Mouse (Mus musculus) kidney, embryonic 16.5 days (tissue): ENCODE data around the gene Ror1. TPM values are rescaled to one million over a fixed set of nuclear protein-coding genes. Genes with fewer than 3 reads are reported as not detected.

Source experiments
- ATAC-seq: fragments of 200-750 bp; cut with Nextera tagmentation; 2 replicates; pipeline ENCODE4 v1.8.0; 2017; ENCODE audit warnings: moderate TSS enrichment; ENCODE audit not compliant: low FRiP score, low TSS enrichment
- H3K27ac ChIP-seq: fragments of 300-500 bp; sonication (generic); 2 replicates; pipeline ENCODE4 v1.5.1; 2014; ENCODE audit warnings: low read length
- H3K27me3 ChIP-seq: fragments of 300-500 bp; sonication (generic); 2 replicates; pipeline ENCODE4 v1.6.1; 2014; ENCODE audit warnings: low read length, control low read depth, mixed read lengths; ENCODE audit not compliant: insufficient read depth
- H3K36me3 ChIP-seq: fragments of 300-500 bp; sonication (generic); 2 replicates; pipeline ENCODE4 v1.6.1; 2014; ENCODE audit warnings: low read length, control low read depth, mixed read lengths; ENCODE audit not compliant: insufficient read depth
- H3K4me1 ChIP-seq: fragments of 300-500 bp; sonication (generic); 2 replicates; pipeline ENCODE4 v1.6.1; 2014; ENCODE audit warnings: low read length, control low read depth, mixed read lengths; ENCODE audit not compliant: insufficient read depth
- H3K4me2 ChIP-seq: fragments of 300-500 bp; sonication (generic); replicated peaks from 2 replicates; pipeline ENCODE4 v1.6.1; 2014; ENCODE audit warnings: low read depth, low read length
- H3K4me3 ChIP-seq: fragments of 300-500 bp; sonication (generic); 2 replicates; pipeline ENCODE4 v1.5.1; 2014; ENCODE audit warnings: mild to moderate bottlenecking, low read length
- H3K9ac ChIP-seq: fragments of 300-500 bp; sonication (generic); replicated peaks from 2 replicates; pipeline ENCODE4 v1.6.1; 2014; ENCODE audit warnings: low read length
- H3K9me3 ChIP-seq: fragments of 300-500 bp; sonication (generic); 2 replicates; pipeline ENCODE4 v1.6.1; 2016; ENCODE audit warnings: low read length, control low read depth
- WGBS: fragments of 180-500 bp; shearing (Covaris S2); extraction: QIAGEN DNeasy Blood & Tissue Kit; methylation state at CpG from one replicate; pipeline ENCODE4 v1.1.7; 2014; 5-methylcytosine and 5-hydroxymethylcytosine counted together
- polyA plus RNA-seq: library from polyadenylated mRNA; unstranded; fragments of >200 nt; fragmentation: Nextera tagmentation; extraction: Ambion mirVana; gene quantifications from 2 replicates; pipeline ENCODE4 v1.2.1, GENCODE M21; 2015

The Ror1 gene
- polyA plus RNA-seq, 1 experiment from 2014 or later = 9.3 TPM

DNA sequence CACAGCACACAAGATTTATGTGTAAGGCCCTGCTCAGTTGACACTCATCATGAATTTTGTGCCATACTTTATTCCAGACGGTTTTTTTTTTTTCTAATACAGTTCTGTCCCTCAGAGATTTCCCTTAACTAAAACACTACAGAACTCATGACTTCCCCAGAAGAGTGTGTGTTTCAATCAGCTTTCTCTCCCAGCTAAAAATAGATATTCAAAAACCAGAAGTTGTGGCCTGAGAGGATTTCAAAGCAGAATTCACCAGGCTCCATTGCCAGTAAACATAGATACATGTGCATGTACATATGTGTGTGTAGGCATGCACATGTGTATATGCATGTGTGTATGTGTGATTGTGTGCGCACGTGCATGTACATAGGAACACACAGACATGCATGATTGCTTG is 252.2 kb downstream of the Ror1 start:
- H3K27me3 ChIP-seq = no peaks in the 10 kb centered on the region
- no peak overlapping the region for H3K4me3 ChIP-seq
- H3K9ac ChIP-seq = no peak overlapping the region
- ATAC-seq = no peak
- no peak overlapping the region for H3K27ac ChIP-seq
- 72% methylated on average over 3 of the region's 3 CpGs for WGBS
- no peaks in the 10 kb centered on the region for H3K36me3 ChIP-seq
- H3K9me3 ChIP-seq = no peaks in the 10 kb centered on the region
- H3K4me1 ChIP-seq = 0 out of 2 replicates have a peak, but pooled peaks cover 3% of the 10 kb centered on the region
- no peak overlapping the region for H3K4me2 ChIP-seq

GRCm38 (mm10) chr4:100350106-100350795 is 254.7 kb downstream of the Ror1 start:
- no peak overlapping the region for H3K4me3 ChIP-seq
- H3K4me1 ChIP-seq = 0 out of 2 replicates have a peak, but pooled peaks cover 3% of the 10 kb centered on the region
- no peaks in the 10 kb centered on the region for H3K27me3 ChIP-seq
- no peaks in the 10 kb centered on the region for H3K36me3 ChIP-seq
- H3K9ac ChIP-seq = no peak overlapping the region
- WGBS = 78% methylated on average over 7 of the region's 7 CpGs
- no peak overlapping the region for H3K27ac ChIP-seq
- no peaks in the 10 kb centered on the region for H3K9me3 ChIP-seq
- no peak for ATAC-seq
- no peak overlapping the region for H3K4me2 ChIP-seq

DNA sequence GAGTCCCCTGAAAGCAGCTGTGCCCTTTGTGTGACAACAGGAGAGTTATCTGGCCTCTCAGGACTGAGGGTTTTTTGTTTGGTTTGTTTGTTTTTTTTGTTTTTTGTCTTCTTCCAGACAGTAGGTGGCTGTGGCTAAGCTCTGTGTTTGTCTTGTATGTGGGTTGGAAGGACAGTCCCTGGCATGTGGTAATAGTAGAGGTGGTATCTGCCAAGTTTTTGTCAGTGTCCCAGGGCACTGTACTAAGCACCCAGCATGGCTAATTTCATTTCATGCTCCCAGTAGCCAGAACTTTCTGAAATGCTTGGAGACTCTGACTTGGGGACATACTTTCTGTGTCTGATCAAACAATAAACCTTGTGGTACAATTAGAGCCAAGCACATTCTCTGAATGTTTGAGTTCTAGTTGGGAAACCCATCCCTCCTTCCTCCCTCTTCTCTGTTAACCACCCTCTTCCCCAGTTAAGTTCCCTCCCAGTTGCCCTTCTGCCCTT is 256.3 kb downstream of the Ror1 start:
- Histone ChIP-seq H3K36me3 (no peaks in the 10 kb centered on the region), H3K4me2 (no peak overlapping the region)
- no peak for ATAC-seq

DNA sequence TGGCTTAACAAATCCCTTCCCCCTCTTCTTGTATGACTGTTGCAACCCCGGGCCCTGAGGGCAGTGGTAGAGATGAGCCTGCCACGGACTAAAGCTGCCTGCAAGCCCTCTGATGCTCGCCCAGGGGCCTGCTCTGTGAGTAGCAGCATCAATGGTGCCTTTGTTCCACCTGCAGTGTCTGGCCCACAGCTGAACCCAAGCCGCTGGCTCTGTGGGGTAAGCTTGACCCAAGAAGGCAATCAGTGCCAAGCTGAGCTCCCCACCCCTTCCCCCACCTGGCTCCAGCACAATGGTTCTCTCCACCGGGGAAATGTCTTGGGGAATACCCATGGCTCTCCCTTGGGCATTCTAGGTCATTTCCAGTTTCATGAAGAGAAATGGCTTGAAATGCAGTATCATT is 260.0 kb downstream of the Ror1 start:
- H3K4me3 ChIP-seq = no peak overlapping the region
- no peak overlapping the region for H3K4me2 ChIP-seq
- no peaks in the 10 kb centered on the region for H3K36me3 ChIP-seq
- WGBS = 77% methylated on average over 5 of the region's 5 CpGs
- no peaks in the 10 kb centered on the region for H3K27me3 ChIP-seq
- peak; percentile 65; the same call in 1 of the 2 replicates for ATAC-seq
- H3K4me1 ChIP-seq = no peaks in the 10 kb centered on the region
- no peaks in the 10 kb centered on the region for H3K9me3 ChIP-seq
- H3K27ac ChIP-seq = no peak overlapping the region
- no peak overlapping the region for H3K9ac ChIP-seq

More for the DNA sequence above, 256.3 kb downstream of the Ror1 start:
- H3K9ac ChIP-seq = no peak overlapping the region
- H3K27me3 ChIP-seq = no peaks in the 10 kb centered on the region
- no peak overlapping the region for H3K27ac ChIP-seq
- 0 out of 2 replicates have a peak, but pooled peaks cover 3% of the 10 kb centered on the region for H3K4me1 ChIP-seq
- no peak overlapping the region for H3K4me3 ChIP-seq
- H3K9me3 ChIP-seq = no peaks in the 10 kb centered on the region

- no peak overlapping the region for H3K9ac ChIP-seq
- no peak overlapping the region for H3K4me3 ChIP-seq
- no peaks in the 10 kb centered on the region for H3K4me1 ChIP-seq
- 77% methylated on average over 4 of the region's 4 CpGs for WGBS
- H3K27ac ChIP-seq = no peak overlapping the region
- H3K4me2 ChIP-seq = no peak overlapping the region
- no peaks in the 10 kb centered on the region for H3K27me3 ChIP-seq
- no peak for ATAC-seq
- no peaks in the 10 kb centered on the region for H3K36me3 ChIP-seq
- H3K9me3 ChIP-seq = no peaks in the 10 kb centered on the region
Measured at GRCm38 (mm10) chr4:100357881-100358589, 262.4 kb downstream of the Ror1 start.

DNA sequence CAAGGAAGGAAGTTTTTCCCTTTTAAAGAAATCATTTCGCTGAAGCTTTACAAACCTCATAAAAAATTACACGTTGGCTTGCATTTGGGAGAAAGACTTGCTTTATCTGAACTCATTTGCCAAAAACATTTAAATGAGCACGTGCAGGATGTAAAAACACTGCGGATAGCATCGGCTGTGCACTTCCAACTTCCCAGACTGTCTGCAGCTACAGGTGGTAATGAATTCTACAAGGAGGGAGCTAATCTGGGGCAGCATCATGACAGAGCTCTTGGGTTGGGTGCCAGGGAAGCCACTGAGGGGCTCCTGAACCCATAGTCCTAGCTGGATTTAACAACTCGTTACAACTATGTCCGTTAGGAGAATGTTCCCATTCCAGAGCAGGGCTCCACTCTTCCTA is 268.1 kb downstream of the Ror1 start:
- Histone ChIP-seq H3K36me3 (no peaks in the 10 kb centered on the region), H3K4me3 (no peak overlapping the region), H3K4me2 (no peak overlapping the region), H3K27ac (no peak overlapping the region), H3K4me1 (no peaks in the 10 kb centered on the region), H3K9me3 (no peaks in the 10 kb centered on the region), H3K27me3 (no peaks in the 10 kb centered on the region), H3K9ac (no peak overlapping the region)
- no peak for ATAC-seq
- whole genome bisulfite sequencing = 64% methylated on average over 7 of the region's 7 CpGs

DNA sequence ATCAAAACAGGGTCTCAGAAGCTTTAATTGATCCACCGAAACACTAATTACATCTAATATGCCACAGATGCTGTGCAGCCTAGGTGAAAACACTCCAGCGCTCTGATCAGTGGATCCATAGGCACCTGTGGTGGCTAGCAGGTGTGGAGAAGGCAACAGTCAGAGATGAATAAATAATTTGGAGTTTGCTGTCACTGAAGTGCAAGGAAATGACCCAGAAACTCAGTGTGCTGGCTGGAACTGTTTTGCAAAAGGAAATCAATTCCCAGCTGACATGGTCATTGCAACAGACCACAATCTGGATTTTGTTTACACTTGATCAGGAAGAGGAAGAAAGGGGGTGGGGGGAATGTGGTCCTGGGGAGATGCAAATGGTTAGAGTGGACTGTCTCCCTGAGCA is 273.1 kb downstream of the Ror1 start:
- ATAC-seq = no peak

DNA sequence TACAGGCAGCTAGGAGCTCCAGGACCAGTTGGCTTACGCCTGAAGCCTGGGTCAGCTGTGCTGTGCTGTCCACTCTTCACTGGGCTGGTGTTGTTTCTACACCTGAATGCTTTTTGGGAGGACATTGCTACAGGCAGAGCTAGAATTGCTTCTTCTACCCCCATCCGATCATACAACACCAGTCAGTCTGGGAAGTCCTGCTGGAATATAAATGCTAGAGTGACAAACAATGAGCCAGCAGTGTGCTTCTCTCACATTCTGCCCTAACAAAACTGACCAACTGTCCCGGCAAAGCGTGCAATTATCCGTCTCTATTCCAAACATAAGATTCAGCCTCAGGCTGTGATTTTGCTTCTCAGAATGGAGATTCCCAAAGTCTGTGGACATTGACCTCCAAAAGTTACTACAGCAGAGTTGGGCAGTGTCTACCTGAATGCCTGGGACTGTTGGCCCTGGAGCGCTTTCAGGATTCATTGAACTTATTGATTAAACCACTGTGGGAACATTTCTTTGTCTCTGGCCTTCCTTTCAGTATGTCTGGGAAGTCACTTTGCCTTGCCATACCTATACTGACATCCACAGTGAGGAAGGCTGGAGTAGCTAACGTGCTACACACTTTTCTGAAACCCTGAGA is 274.1 kb downstream of the Ror1 start:
- H3K4me2 ChIP-seq = no peak overlapping the region
- H3K4me1 ChIP-seq = no peaks in the 10 kb centered on the region
- no peaks in the 10 kb centered on the region for H3K36me3 ChIP-seq
- H3K27me3 ChIP-seq = no peaks in the 10 kb centered on the region
- H3K27ac ChIP-seq = no peak overlapping the region
- ATAC-seq = no peak
- no peak overlapping the region for H3K9ac ChIP-seq
- WGBS = 89% methylated on average over 7 of the region's 7 CpGs
- H3K9me3 ChIP-seq = no peaks in the 10 kb centered on the region
- no peak overlapping the region for H3K4me3 ChIP-seq

More for the DNA sequence above, 273.1 kb downstream of the Ror1 start:
- no peaks in the 10 kb centered on the region for H3K36me3 ChIP-seq
- no peak overlapping the region for H3K4me2 ChIP-seq
- no peaks in the 10 kb centered on the region for H3K27me3 ChIP-seq
- no peak overlapping the region for H3K27ac ChIP-seq
- WGBS = 88% methylated on average over 2 of the region's 2 CpGs
- H3K9me3 ChIP-seq = no peaks in the 10 kb centered on the region
- no peak overlapping the region for H3K4me3 ChIP-seq
- no peaks in the 10 kb centered on the region for H3K4me1 ChIP-seq
- H3K9ac ChIP-seq = no peak overlapping the region

DNA sequence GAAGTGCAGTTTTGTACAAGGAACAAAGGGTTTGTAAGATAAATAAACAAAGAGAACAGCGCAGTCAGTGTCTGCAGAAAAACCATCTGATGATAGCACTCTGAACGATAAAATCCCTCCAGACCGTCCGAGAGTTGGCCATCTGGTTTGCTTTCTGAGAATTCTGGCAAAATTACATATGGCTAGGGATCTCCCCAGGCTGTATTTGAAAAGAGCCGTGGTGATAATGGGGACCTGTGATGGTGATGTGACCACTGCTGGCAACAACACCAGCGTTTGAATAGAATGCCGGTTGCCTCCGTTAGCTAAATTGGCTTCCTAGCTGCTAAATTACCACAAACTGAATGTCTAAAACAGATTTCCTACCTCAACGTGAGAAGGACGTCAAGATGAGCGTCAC is 277.2 kb downstream of the Ror1 start:
- H3K9ac ChIP-seq = no peak overlapping the region

GRCm38 (mm10) chr4:100373780-100374179 is 278.2 kb downstream of the Ror1 start:
- no peak for ATAC-seq

More for the DNA sequence above, 277.2 kb downstream of the Ror1 start:
- no peaks in the 10 kb centered on the region for H3K36me3 ChIP-seq
- ATAC-seq = no peak
- H3K27ac ChIP-seq = no peak overlapping the region
- H3K4me3 ChIP-seq = no peak overlapping the region
- H3K27me3 ChIP-seq = no peaks in the 10 kb centered on the region
- no peaks in the 10 kb centered on the region for H3K9me3 ChIP-seq
- H3K4me2 ChIP-seq = no peak overlapping the region
- WGBS = 71% methylated on average over 11 of the region's 11 CpGs
- H3K4me1 ChIP-seq = peaks cover 9% of the 10 kb centered on the region

More at GRCm38 (mm10) chr4:100373780-100374179, 278.2 kb downstream of the Ror1 start:
- H3K4me1 ChIP-seq = peaks cover 16% of the 10 kb centered on the region
- H3K36me3 ChIP-seq = no peaks in the 10 kb centered on the region
- no peak overlapping the region for H3K4me2 ChIP-seq
- H3K9ac ChIP-seq = no peak overlapping the region
- no peaks in the 10 kb centered on the region for H3K9me3 ChIP-seq
- H3K27ac ChIP-seq = no peak overlapping the region
- no peaks in the 10 kb centered on the region for H3K27me3 ChIP-seq
- 84% methylated on average over 4 of the region's 4 CpGs for WGBS
- H3K4me3 ChIP-seq = no peak overlapping the region
